Mouse (Mus musculus): ENCODE measurements at regions not wholly inside any gene's neighbourhood (a gene's known extent, or its start where the extent isn't known, plus 50 kb on each side); places are given as distances from the start of the nearest gene placed in this dataset.

- no peak for ATAC-seq (replicated peaks; ENCODE audit: low FRiP score)
- WGBS, result 80% methylated on average over 4 of the region's 4 CpGs
These were observed 1071.4 kb upstream of the 4930412O13Rik start for GRCm38 (mm10) chr2:8809609-8810008.

DNA sequence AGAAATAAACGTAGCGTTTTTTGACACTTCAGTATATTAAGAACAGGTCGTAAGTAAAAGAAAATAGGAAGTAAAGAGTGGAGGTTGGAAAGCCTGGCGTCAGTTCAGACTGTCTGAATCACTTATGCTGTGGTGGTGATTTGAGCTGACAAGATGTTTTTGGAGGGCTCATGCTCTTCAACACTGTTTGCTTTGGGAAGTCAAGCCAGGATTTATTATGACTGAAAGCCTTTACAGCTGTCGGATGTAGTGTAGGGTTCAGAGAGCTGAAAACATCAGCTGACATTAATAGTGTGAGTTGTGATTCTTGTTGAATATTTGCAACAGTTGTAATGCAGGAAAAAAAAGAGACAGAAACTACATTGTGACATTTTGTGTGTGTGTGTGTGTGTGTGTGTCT lies 1062.9 kb upstream of the 4930412O13Rik start:
- no peaks in the 10 kb centered on the region for H3K27me3 ChIP-seq (ENCODE audit: control insufficient read depth, insufficient read depth, low read length)
- no peak overlapping the region for H3K4me3 ChIP-seq (ENCODE audit: low read depth, low read length)
- H3K9me3 ChIP-seq (ENCODE audit: control insufficient read depth, low read length), result no peaks in the 10 kb centered on the region
- no peak overlapping the region for H3K4me2 ChIP-seq (ENCODE audit: low read depth, low read length, severe bottlenecking)
- H3K9ac ChIP-seq (ENCODE audit: low read length), result no peak overlapping the region
- no peaks in the 10 kb centered on the region for H3K36me3 ChIP-seq (ENCODE audit: control insufficient read depth, insufficient read depth, low read length)
- no peak overlapping the region for H3K27ac ChIP-seq (ENCODE audit: low read depth, low read length)
- no peaks in the 10 kb centered on the region for H3K4me1 ChIP-seq (replicated peaks; ENCODE audit: control insufficient read depth, insufficient read depth, low read length)
- WGBS, result 84% methylated on average over 5 of the region's 5 CpGs
- no peak for DNase-seq (ENCODE audit: low spot score)
- ATAC-seq (replicated peaks; ENCODE audit: low FRiP score), result no peak

More at GRCm38 (mm10) chr2:8809609-8810008, 1071.4 kb upstream of the 4930412O13Rik start:
- no peak for DNase-seq (ENCODE audit: low spot score)
- H3K9me3 ChIP-seq (ENCODE audit: control insufficient read depth, low read length), result no peaks in the 10 kb centered on the region
- H3K9ac ChIP-seq (ENCODE audit: low read length), result no peak overlapping the region
- H3K4me3 ChIP-seq (ENCODE audit: low read depth, low read length), result no peak overlapping the region
- H3K27me3 ChIP-seq (ENCODE audit: control insufficient read depth, insufficient read depth, low read length), result no peaks in the 10 kb centered on the region
- H3K4me1 ChIP-seq (replicated peaks; ENCODE audit: control insufficient read depth, insufficient read depth, low read length), result no peaks in the 10 kb centered on the region
- no peaks in the 10 kb centered on the region for H3K36me3 ChIP-seq (ENCODE audit: control insufficient read depth, insufficient read depth, low read length)
- H3K27ac ChIP-seq (ENCODE audit: low read depth, low read length), result no peak overlapping the region
- H3K4me2 ChIP-seq (ENCODE audit: low read depth, low read length, severe bottlenecking), result no peak overlapping the region

- H3K9me3 ChIP-seq (ENCODE audit: control insufficient read depth, low read length), result no peaks in the 10 kb centered on the region
- H3K4me3 ChIP-seq (ENCODE audit: low read depth, low read length), result no peak overlapping the region
- no peak for ATAC-seq (replicated peaks; ENCODE audit: low FRiP score)
- no peaks in the 10 kb centered on the region for H3K36me3 ChIP-seq (ENCODE audit: control insufficient read depth, insufficient read depth, low read length)
- DNase-seq (ENCODE audit: low spot score), result no peak
- 84% methylated on average over 2 of the region's 2 CpGs for WGBS
- H3K27me3 ChIP-seq (ENCODE audit: control insufficient read depth, insufficient read depth, low read length), result no peaks in the 10 kb centered on the region
- no peaks in the 10 kb centered on the region for H3K4me1 ChIP-seq (replicated peaks; ENCODE audit: control insufficient read depth, insufficient read depth, low read length)
- no peak overlapping the region for H3K27ac ChIP-seq (ENCODE audit: low read depth, low read length)
- H3K4me2 ChIP-seq (ENCODE audit: low read depth, low read length, severe bottlenecking), result no peak overlapping the region
- H3K9ac ChIP-seq (ENCODE audit: low read length), result no peak overlapping the region
These were observed 1055.6 kb upstream of the 4930412O13Rik start for GRCm38 (mm10) chr2:8825406-8825805.
